Mouse (Mus musculus): ENCODE data around the gene Reg3g. TPM values are rescaled to one million over a fixed set of nuclear protein-coding genes. Genes with fewer than 3 reads are reported as not detected.
"Not testable (repeated sequence)": the region's sequence is repeated elsewhere in the genome, so short reads cannot be mapped to it uniquely, and the experiment has no call there.

The Reg3g gene
- total RNA-seq (2014; fragmentation: Nextera tagmentation) = not detected in 2 replicates
- not detected in 2 replicates for total RNA-seq (2017)

DNA sequence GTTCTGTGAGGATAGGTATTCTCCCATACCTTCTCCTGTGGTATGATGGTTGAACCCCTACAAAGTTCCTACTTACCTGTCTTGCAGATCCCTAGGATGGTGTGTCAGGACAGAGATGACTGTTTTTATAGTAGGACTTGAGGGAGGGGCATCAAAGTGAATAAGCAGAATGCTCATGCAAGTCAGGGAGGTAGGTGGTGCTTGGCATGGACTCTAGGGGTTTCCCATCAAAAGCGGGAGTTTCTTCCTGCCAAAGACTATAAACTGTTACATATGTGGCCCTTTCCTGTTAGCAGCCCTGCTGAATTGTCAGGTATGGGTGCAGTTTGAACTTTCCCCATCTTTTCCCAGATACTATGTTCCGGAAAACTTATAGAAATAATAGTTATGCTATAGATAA, at the start of gene Reg3g:
TSS of gene Reg3g (minus strand) at position 101 of the 400 bp plus-strand sequence.
- ATAC-seq (replicated peaks; ENCODE audit: poor library complexity, severe bottlenecking) = no peak

DNA sequence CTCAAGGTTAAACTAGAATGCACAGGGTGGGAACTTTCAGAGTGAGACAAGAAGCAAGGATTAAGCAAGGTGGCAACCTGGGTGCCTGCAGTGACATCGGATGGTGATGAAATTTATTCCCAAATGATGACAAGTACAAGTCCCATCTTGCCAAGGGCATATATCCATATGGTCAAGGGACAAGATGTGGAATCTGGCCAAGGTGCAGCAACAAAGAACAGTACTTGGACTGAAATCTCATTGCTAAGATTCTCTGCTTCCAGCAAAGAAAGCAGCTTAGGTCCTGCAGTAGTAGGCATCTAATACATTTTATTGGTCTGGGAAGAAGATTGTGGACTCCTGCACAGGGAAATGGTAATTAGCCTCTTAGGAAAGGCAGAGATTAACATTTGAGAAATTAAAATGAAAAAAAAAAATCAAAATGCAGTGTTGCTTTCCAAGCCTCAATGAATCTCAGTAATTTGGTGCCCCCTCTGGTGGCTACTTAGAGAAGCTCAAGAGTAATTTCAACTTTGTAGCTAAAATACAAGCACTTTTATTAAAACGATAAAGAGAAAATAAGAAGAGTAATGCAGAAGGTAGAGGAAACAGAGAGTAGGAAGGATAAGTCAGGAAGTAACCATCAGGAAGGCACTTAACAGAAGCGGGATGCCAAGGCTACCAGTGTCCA, 47.2 kb upstream of the Reg3g start:
- ATAC-seq (replicated peaks; ENCODE audit: poor library complexity, severe bottlenecking) = no peak

DNA sequence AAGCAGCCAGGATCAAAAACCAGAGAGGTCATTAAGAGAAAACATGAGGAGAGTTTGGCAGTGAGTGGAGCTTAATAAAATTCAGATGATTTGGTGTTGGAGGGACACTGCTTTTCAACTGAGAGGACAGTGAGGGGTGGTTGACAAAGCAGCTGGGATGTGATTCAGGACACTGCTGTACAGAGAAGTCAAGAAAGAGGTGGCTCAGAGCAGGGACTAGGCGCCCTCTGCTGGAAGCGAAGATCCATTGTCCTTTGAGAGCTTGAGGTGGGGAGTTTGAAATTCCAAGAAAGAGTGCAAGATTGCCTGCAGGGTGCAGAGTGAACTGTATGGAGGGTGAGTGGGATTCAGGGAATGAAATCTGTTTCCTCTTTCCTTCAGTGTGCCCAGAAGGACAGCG, 44.2 kb upstream of the Reg3g start:
- ATAC-seq (replicated peaks; ENCODE audit: poor library complexity, severe bottlenecking) = no peak

DNA sequence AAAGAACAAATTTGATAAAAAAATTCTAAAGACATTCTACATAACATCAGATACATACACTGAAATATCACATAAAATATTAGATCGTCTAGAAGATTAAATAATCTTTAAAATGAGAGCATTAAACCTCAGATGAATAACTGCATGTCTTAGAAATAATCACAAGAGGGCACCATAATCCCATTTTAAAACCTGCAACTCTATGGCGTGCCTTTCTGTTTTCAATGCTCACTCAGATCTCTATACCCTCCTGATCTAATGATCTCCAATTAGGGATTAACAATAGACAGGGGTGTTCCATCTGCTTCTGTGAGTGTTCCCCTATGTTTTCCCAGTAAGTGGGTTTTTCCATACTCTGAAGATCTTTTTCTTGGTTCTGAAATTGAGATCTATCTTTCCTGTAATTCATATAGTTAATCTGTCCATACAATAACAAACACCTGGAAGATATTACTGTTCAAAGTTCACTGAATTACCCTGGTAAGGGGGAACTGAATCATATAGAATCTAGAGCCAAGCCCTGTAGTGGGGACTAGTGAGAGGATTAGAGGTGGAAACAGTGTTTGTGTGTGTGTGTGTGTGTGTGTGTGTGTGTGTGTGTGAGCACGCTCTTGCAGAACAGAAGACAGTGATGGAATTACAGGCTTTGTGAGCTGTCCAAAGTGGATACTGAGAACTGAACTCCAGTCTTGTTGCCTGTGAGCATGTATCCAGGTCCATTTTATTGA, 41.7 kb upstream of the Reg3g start:
- ATAC-seq (replicated peaks; ENCODE audit: poor library complexity, severe bottlenecking) = no peak

DNA sequence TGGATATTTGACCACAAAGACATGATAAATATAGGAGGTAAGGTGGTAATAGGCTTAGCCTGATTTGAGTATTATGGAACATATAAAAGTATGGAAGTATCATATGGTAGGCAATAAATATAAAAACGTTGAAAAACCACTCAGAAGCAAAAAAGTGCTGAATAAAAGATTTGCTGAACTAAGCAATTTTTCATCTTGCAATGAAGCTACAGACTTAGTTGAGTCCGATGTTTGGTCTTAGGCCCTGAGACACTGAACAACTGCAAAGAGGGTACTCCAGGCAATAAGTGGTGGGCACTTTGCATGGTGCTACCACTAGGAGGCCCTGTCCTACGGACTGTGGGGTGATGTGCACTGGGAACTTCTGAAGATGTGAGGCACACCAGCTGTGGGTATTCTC, 37.1 kb upstream of the Reg3g start:
- no peak for ATAC-seq (replicated peaks; ENCODE audit: poor library complexity, severe bottlenecking)

DNA sequence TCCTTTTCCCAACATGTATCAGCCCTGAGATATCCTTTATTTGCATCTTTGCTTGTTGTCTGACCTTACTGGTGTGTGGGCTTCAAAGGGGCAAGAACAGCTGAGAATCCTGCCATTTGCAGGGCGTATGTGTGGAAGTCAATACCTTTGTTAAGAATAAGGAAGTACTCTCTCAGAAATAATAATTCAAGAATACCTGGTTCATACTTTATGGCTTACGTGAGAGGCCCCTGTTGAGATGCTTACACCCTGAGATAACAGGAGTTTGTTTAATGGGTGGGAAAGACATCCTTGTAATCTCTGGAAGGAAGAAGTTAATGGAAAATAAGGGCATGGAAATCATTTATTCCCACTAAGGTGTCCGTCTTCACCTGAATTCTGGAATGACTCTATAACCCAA, 26.0 kb upstream of the Reg3g start:
- ATAC-seq (replicated peaks; ENCODE audit: poor library complexity, severe bottlenecking) = no peak

DNA sequence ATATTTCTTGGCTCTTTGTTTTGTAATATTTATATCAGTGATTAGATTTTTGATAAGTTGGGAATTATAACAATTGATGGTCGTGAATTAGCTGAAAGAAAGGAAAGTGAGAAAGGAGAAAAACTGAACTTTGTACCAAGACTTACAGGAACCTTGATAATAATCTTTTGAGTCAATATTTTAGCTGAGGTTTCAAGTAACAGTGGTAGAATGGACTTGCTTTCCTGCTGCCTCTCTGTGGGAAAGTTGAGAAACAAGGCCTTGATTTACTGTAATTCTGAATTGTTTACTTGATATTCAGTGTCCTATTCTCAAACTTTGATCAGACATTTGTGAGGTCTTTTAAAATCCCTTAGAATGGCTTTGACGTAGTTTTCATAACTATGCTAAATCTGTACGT, 615 bp upstream of the Reg3g start:
- no peak for ATAC-seq (replicated peaks; ENCODE audit: poor library complexity, severe bottlenecking)

DNA sequence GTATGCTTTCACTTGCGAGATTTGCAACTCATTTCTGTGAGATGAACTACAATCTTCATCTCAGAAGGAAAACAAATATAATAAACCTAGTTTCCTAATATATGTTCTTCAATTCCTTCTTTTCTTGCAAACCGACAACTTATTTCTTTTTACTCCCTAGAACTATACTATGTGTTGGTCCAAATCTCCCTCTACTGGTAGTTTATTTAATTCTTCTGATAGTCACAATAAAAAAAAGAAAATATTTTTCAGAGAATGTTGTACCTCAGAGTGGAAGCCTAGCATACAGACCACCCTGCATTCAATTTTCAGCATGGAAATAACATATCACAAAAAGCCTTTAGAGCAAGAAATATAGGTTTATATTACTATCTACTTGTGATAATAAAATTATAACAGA, 5.4 kb downstream of the Reg3g start:
- no peak for ATAC-seq (replicated peaks; ENCODE audit: poor library complexity, severe bottlenecking)

DNA sequence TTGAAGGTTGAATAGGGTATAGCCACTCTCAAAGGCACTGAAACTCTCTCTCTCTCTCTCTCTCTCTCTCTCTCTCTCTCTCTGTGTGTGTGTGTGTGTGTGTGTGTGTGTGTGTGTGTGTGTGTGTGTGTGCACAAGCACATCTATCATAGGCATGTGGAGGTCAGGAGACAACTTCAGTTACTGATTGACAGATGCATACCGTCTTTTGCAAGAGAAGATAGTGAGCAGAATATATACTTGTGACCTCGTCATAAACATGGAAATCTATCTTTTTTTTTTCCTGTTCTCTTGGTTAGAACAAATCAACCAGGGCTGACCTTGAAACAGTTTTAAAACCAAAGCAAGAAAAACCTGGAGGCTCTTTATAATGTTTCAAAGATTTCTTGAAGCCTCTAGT, 6.3 kb downstream of the Reg3g start:
- ATAC-seq (replicated peaks; ENCODE audit: poor library complexity, severe bottlenecking) = no peak

DNA sequence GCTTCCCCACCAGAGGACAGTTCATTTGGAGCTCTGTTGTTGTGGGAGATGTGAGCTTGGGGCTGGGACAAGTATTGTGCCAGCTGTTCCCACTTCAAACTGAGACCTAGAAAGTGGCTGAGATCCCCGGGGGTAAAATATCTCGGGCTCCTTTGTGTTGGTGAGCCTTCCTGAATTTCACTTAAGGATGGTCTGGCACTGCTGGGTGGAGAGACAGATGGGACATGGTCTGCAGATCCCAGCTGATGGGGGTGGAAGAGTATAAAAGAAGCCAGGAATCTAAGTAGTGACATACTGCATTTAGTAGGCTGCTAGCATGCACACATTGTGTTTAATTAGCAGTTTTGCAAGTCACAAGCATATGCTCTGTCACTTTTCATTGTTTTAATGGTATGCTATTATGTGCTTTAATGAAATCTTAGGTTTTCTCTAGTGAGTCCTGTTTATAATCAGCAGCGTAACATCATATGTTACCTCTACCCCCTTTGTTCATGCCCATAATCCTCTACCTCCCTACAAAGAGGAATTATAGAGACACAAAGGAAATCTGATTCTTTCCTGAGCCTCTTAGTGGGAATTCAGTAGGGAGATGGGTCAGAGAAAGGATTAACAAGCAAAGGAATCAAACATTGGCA, 8.4 kb downstream of the Reg3g start:
- ATAC-seq (replicated peaks; ENCODE audit: poor library complexity, severe bottlenecking) = no peak

DNA sequence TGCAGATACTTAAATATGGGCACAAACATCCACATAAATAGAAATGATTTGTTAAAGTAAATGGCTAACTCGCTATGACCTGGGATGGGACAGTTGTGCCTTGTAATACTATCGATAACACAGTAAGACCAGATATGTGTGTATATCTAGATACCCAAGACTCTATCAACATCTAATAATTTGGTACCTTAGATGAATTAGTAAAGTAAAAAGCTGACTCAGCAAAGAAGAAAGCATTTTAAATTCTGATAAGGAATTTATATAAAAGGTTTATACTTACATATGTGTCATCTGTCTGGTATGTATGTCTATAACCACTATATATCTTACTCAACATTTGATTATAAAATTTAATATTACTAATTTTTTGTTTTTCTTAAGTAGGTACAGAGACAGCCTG, 15.9 kb downstream of the Reg3g start:
- no peak for ATAC-seq (replicated peaks; ENCODE audit: poor library complexity, severe bottlenecking)

DNA sequence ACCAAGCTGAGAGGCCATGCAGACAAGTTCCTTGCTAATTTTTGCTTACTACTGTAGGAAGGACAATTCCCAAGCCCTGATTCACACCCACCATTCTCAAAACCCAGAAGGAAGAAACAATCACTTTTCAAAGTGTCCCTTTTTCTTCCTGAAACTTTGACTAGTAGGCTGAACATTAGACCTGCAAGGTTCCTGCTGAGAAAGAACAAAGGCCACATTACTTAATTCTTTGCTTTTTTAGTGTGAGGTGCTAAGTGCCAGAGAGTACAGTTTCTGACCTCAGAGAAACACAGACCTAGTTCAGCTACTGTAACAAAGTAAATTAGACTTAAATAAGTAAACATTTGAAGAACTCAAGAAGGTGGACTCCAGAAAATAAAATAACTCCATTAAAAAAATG, 20.3 kb downstream of the Reg3g start:
- no peak for ATAC-seq (replicated peaks; ENCODE audit: poor library complexity, severe bottlenecking)

DNA sequence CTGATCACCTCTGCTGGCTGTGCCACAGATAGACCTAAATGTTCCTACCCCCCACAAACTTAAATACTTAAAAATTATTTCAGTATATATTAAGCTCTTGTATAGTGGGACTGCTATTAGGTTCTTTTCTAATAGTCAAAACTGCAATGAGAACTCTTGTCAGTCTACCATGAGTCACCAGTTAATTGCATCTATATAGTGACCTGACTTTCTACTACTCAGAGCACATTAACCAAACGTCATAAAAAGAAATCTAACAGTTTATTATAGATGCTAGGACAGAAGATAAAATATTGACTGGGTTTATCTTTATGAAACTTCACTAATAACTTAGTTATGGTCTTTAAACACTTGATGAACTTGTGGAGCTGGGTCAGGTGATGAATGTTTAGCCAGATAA, 21.5 kb downstream of the Reg3g start:
- ATAC-seq (replicated peaks; ENCODE audit: poor library complexity, severe bottlenecking) = no peak

DNA sequence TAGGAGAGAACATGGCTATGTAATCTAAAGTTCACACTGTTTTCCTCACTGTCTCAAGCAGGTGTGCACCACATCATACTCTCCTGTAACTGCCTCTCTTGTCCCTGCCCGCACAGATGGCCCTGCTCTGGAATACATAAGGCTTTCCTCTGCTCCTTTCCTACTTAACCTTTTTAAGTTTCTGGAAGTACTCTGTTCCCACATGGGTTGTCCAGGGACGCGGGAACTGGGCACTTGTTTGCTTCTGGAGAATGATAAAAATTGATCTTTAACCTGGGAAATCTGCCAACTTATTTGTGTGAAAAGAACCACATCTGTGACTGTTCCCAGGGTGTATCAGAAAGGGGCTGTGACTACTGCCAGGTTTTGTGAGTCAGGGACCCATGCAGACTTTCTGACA, 43.2 kb downstream of the Reg3g start:
- ATAC-seq (replicated peaks; ENCODE audit: poor library complexity, severe bottlenecking) = no peak

DNA sequence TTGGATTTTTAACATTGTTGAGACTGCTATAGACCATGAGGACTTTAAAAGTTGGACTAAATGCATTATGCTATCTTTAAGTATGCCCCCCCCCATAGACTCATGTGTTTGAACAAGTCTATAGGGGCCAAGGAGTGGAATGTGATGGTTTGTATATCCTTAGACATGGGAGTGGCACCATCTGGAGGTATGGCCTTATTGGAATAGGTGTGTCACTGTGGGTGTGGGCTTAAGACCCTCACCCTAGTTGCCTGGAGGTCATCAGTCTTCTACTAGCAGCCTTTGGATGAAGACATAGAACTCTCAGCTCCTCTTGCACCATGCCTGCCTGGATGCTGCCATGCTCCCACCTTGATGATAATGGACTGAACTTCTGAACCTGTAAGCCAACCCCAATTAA, 46.3 kb downstream of the Reg3g start, which contains the start of gene Reg1:
TSS of gene Reg1 (plus strand) at position 301 of the 400 bp plus-strand sequence.
- not testable (repeated sequence) for ATAC-seq (replicated peaks; ENCODE audit: poor library complexity, severe bottlenecking)

Other genes starting within 250 kb of the Reg3g start
- gene Reg3b, start 98.2 kb downstream of the Reg3g start, total RNA-seq (2014; fragmentation: Nextera tagmentation) = not detected in 2 replicates
- gene Reg3b, start 98.2 kb downstream of the Reg3g start, total RNA-seq (2017) = not detected in 2 replicates
- gene Reg3d, start 90.0 kb downstream of the Reg3g start, total RNA-seq (2014; fragmentation: Nextera tagmentation) = not detected in 2 replicates
- gene Reg3d, start 90.0 kb downstream of the Reg3g start, total RNA-seq (2017) = not detected in 2 replicates
- gene Reg3a, start 88.2 kb downstream of the Reg3g start, total RNA-seq (2014; fragmentation: Nextera tagmentation) = not detected in 2 replicates
- not detected in 2 replicates for gene Reg3a, start 88.2 kb downstream of the Reg3g start, total RNA-seq (2017)
- gene Reg2, start 73.2 kb downstream of the Reg3g start, total RNA-seq (2014; fragmentation: Nextera tagmentation) = not detected in 2 replicates
- not detected in 2 replicates for gene Reg2, start 73.2 kb downstream of the Reg3g start, total RNA-seq (2017)
- gene Reg1, start 46.2 kb downstream of the Reg3g start, total RNA-seq (2014; fragmentation: Nextera tagmentation) = not detected in 2 replicates
- not detected in 2 replicates for gene Reg1, start 46.2 kb downstream of the Reg3g start, total RNA-seq (2017)